In the genomic region with DNA sequence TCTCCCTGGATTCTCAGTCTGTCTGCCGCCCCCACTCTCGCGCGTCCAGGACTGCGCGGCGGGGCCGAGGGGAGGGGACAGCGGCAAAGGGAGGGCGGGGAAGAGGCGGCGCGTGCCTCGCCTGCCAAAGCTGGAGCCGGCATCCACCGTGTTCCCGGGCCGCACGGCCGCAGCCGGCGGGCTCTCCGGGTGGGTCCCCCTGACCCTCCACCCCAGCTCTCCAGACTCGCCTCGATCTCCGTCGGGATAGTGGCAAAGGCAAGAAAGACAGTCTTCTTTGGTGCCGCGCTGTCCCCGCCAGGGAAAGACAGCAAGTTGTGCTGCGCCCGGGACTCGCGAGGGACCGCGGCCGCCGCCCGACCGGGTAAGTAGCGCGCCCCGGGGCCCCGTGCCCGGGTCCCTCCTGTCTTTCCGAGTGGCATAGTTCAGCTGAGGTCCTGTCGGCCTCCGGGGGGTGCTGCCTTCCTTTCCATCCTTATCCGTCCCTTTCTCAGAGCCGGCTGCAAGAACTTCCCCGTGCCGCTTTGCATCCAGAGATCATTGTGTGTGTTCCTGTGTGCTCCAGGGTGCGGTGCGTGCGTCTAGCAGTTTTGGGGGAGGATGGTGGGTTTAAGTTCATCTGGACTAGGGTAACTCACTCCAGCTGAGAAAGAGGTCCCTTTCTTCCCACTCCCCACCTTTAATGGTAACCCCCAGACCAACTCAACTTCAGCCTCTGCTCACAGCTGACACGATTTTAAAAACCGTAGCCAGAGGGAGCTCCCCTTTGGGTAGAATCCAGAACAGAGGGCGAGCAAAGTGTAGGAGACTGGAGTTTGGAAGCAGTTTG, we compare ENCODE assay signal across 8 mouse cellular contexts. TPM values are rescaled to one million over a fixed set of nuclear protein-coding genes. Genes with fewer than 3 reads are reported as not detected.
DNase-seq lines count a peak whose midpoint lies in the region; ATAC-seq and TF ChIP-seq lines count a peak whose summit lies in the region.

A gene (plus strand): TSS at position 118 of the 829 bp plus-strand sequence.

- peak within 1 kb of the TSS; percentile 58 for H3K27ac ChIP-seq in layer of hippocampus, adult 2 months
- peak within 1 kb of the TSS; percentile 64 for H3K27ac ChIP-seq in lung, embryonic 15.5 days

- H3K9me3 ChIP-seq in lung, embryonic 15.5 days = no peaks in the 10 kb centered on the region

- H3K4me2 ChIP-seq in lung, embryonic 15.5 days = peak within 1 kb of the TSS; percentile 92

- H3K36me3 ChIP-seq in lung, embryonic 15.5 days = no peaks in the 10 kb centered on the region

- intact Hi-C loops in heart, postnatal 25 days (cut with DNase I) = loop anchor here (5.0 kb wide), 3 partner anchors 121 to 206 kb away; no protein-coding TSS in a partner anchor

- WGBS in lung, embryonic 15.5 days = under 1% methylated on average over 58 of the region's 58 CpGs

- H3K4me1 ChIP-seq in lung, embryonic 15.5 days = peaks cover 47% of the 10 kb centered on the region

- ATAC-seq in lung, embryonic 15.5 days (ENCODE audit: borderline replicate concordance, extremely low read depth, low FRiP score, low TSS enrichment) = peak; percentile 88

- DNase-seq in Muller cell, postnatal 12 days (ENCODE audit: inconsistent ontology term) = peak; percentile 92
- DNase-seq in cerebellum, adult 18-20 months = peak; percentile 78 to 83
- peak; percentile 63 for DNase-seq in forelimb bud, embryonic 11.5 days (ENCODE audit: low read depth, low spot score)
- DNase-seq in heart, postnatal 25 days (ENCODE audit: low spot score) = peak; percentile 74
- peak; percentile 44 to 48 for DNase-seq in layer of hippocampus, adult 2 months (ENCODE audit: low spot score in 2 of 2)
- DNase-seq in retina, embryonic 14.5 days (ENCODE audit: low spot score) = peak; percentile 67
- DNase-seq in yolk sac, embryonic 10.5 days (ENCODE audit: low spot score) = peak; percentile 58

- peak within 1 kb of the TSS; percentile 73 for H3K9ac ChIP-seq in lung, embryonic 15.5 days

- peak within 1 kb of the TSS; percentile 80 for H3K4me3 ChIP-seq in layer of hippocampus, adult 2 months
- peak within 1 kb of the TSS; percentile 68 for H3K4me3 ChIP-seq in lung, embryonic 15.5 days

- peak; percentile 49 for TF ChIP-seq CTCF in layer of hippocampus, adult 2 months (conservative IDR thresholded peaks at IDR 0.05)

- H3K27me3 ChIP-seq in lung, embryonic 15.5 days = no peaks in the 10 kb centered on the region

RNA-seq across cellular contexts. Expression of the gene that starts here (rescaled TPM):
- 10 to 100 TPM; 53.2 to 55.7 TPM for total RNA-seq in heart, postnatal 25 days (2021)
- 10 to 100 TPM; 19.1 to 20.4 TPM for total RNA-seq in layer of hippocampus, adult 2 months (2021)
- 79.3 and 82.4 TPM in 2 replicates for polyA plus RNA-seq in lung, embryonic 15.5 days (2015; fragmentation: Nextera tagmentation; extraction: Ambion mirVana)

Comparison
In these comparisons a context has a peak if more than half of its experiments do, and no peak if none do; other contexts are left out.
1. Peak in every context shown above with its lines: DNase-seq, ATAC-seq, H3K4me3 ChIP-seq and H3K27ac ChIP-seq.